Mouse (Mus musculus): ENCODE data around the gene Itga3. TPM values are rescaled to one million over a fixed set of nuclear protein-coding genes. Genes with fewer than 3 reads are reported as not detected.

Itga3 gene
- polyA plus RNA-seq, 1 experiment from 2014 or later: 16.6 TPM

GRCm38 (mm10) chr11:95098346-95099095 is 21.9 kb upstream of the Itga3 start:
- no peak for ATAC-seq
- Histone ChIP-seq H3K9me3 (replicated peaks; ENCODE audit: control insufficient read depth, low read length, poor library complexity, severe bottlenecking) (no peaks in the 10 kb centered on the region), H3K4me2 (ENCODE audit: low read length) (no peak overlapping the region), H3K27ac (ENCODE audit: low read length) (no peak overlapping the region), H3K27me3 (ENCODE audit: control insufficient read depth, insufficient read depth, low read depth, low read length) (no peaks in the 10 kb centered on the region), H3K4me3 (ENCODE audit: low read depth, low read length) (no peak overlapping the region), H3K9ac (ENCODE audit: low read depth, low read length) (no peak overlapping the region), H3K36me3 (ENCODE audit: control insufficient read depth, insufficient read depth, low read length) (no peaks in the 10 kb centered on the region), H3K4me1 (ENCODE audit: control insufficient read depth, insufficient read depth, low read length) (no peaks in the 10 kb centered on the region)
- 80% methylated on average over 5 of the region's 5 CpGs for WGBS

DNA sequence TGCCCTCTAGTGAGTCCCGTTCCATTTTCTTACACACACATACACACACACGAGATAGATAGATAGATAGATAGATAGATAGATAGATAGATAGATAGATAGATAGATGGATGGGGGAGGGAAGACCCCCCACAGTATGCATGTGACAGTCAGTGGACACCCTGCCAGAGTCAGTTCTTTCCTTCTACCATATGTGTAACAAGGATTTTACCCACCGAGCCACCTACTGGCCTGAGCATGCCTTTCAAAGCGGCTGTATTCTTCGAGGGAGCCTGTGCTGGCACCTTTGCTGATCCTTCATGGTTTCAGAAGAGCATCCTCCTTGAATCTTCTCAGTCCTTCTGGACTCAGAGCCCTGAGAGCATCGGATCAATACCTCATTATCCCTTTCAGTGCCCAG is 21.3 kb upstream of the Itga3 start:
- no peak overlapping the region for H3K9ac ChIP-seq (ENCODE audit: low read depth, low read length)
- H3K36me3 ChIP-seq (ENCODE audit: control insufficient read depth, insufficient read depth, low read length): no peaks in the 10 kb centered on the region
- H3K4me1 ChIP-seq (ENCODE audit: control insufficient read depth, insufficient read depth, low read length): no peaks in the 10 kb centered on the region
- ATAC-seq: no peak
- H3K4me2 ChIP-seq (ENCODE audit: low read length): no peak overlapping the region
- 68% methylated on average over 6 of the region's 6 CpGs for WGBS
- H3K27ac ChIP-seq (ENCODE audit: low read length): no peak overlapping the region
- H3K4me3 ChIP-seq (ENCODE audit: low read depth, low read length): no peak overlapping the region
- no peaks in the 10 kb centered on the region for H3K9me3 ChIP-seq (replicated peaks; ENCODE audit: control insufficient read depth, low read length, poor library complexity, severe bottlenecking)
- no peaks in the 10 kb centered on the region for H3K27me3 ChIP-seq (ENCODE audit: control insufficient read depth, insufficient read depth, low read depth, low read length)

GRCm38 (mm10) chr11:95096608-95097373 is 20.2 kb upstream of the Itga3 start:
- 65% methylated on average over 4 of the region's 4 CpGs for WGBS
- no peak for ATAC-seq
- H3K36me3 ChIP-seq (ENCODE audit: control insufficient read depth, insufficient read depth, low read length): no peaks in the 10 kb centered on the region
- H3K4me2 ChIP-seq (ENCODE audit: low read length): no peak overlapping the region
- no peaks in the 10 kb centered on the region for H3K4me1 ChIP-seq (ENCODE audit: control insufficient read depth, insufficient read depth, low read length)
- H3K27ac ChIP-seq (ENCODE audit: low read length): no peak overlapping the region
- H3K9me3 ChIP-seq (replicated peaks; ENCODE audit: control insufficient read depth, low read length, poor library complexity, severe bottlenecking): no peaks in the 10 kb centered on the region
- no peak overlapping the region for H3K9ac ChIP-seq (ENCODE audit: low read depth, low read length)
- H3K27me3 ChIP-seq (ENCODE audit: control insufficient read depth, insufficient read depth, low read depth, low read length): no peaks in the 10 kb centered on the region
- no peak overlapping the region for H3K4me3 ChIP-seq (ENCODE audit: low read depth, low read length)

GRCm38 (mm10) chr11:95095596-95095995 is 19.0 kb upstream of the Itga3 start:
- Histone ChIP-seq H3K27ac (ENCODE audit: low read length) (no peak overlapping the region), H3K9ac (ENCODE audit: low read depth, low read length) (no peak overlapping the region), H3K27me3 (ENCODE audit: control insufficient read depth, insufficient read depth, low read depth, low read length) (no peaks in the 10 kb centered on the region), H3K4me2 (ENCODE audit: low read length) (no peak overlapping the region), H3K9me3 (replicated peaks; ENCODE audit: control insufficient read depth, low read length, poor library complexity, severe bottlenecking) (no peaks in the 10 kb centered on the region), H3K4me3 (ENCODE audit: low read depth, low read length) (no peak overlapping the region), H3K4me1 (ENCODE audit: control insufficient read depth, insufficient read depth, low read length) (no peaks in the 10 kb centered on the region), H3K36me3 (ENCODE audit: control insufficient read depth, insufficient read depth, low read length) (no peaks in the 10 kb centered on the region)
- 76% methylated on average over 10 of the region's 10 CpGs for WGBS
- ATAC-seq: no peak

- Histone ChIP-seq H3K4me2 (ENCODE audit: low read length) (no peak overlapping the region), H3K4me3 (ENCODE audit: low read depth, low read length) (no peak overlapping the region), H3K9ac (ENCODE audit: low read depth, low read length) (no peak overlapping the region), H3K4me1 (ENCODE audit: control insufficient read depth, insufficient read depth, low read length) (no peaks in the 10 kb centered on the region), H3K27me3 (ENCODE audit: control insufficient read depth, insufficient read depth, low read depth, low read length) (no peaks in the 10 kb centered on the region), H3K27ac (ENCODE audit: low read length) (no peak overlapping the region), H3K36me3 (ENCODE audit: control insufficient read depth, insufficient read depth, low read length) (no peaks in the 10 kb centered on the region), H3K9me3 (replicated peaks; ENCODE audit: control insufficient read depth, low read length, poor library complexity, severe bottlenecking) (no peaks in the 10 kb centered on the region)
- 82% methylated on average over 5 of the region's 5 CpGs for WGBS
- no peak for ATAC-seq
Observed at GRCm38 (mm10) chr11:95093077-95093476, 16.5 kb upstream of the Itga3 start.

GRCm38 (mm10) chr11:95088857-95089779 is 12.5 kb upstream of the Itga3 start:
- ATAC-seq: no peak
- Histone ChIP-seq H3K4me1 (ENCODE audit: control insufficient read depth, insufficient read depth, low read length) (no peaks in the 10 kb centered on the region), H3K4me3 (ENCODE audit: low read depth, low read length) (no peak overlapping the region), H3K4me2 (ENCODE audit: low read length) (no peak overlapping the region), H3K9ac (ENCODE audit: low read depth, low read length) (no peak overlapping the region), H3K27ac (ENCODE audit: low read length) (no peak overlapping the region), H3K36me3 (ENCODE audit: control insufficient read depth, insufficient read depth, low read length) (no peaks in the 10 kb centered on the region), H3K9me3 (replicated peaks; ENCODE audit: control insufficient read depth, low read length, poor library complexity, severe bottlenecking) (no peaks in the 10 kb centered on the region), H3K27me3 (ENCODE audit: control insufficient read depth, insufficient read depth, low read depth, low read length) (no peaks in the 10 kb centered on the region; the same call in 1 of the 2 replicates)
- WGBS: 78% methylated on average over 16 of the region's 16 CpGs

DNA sequence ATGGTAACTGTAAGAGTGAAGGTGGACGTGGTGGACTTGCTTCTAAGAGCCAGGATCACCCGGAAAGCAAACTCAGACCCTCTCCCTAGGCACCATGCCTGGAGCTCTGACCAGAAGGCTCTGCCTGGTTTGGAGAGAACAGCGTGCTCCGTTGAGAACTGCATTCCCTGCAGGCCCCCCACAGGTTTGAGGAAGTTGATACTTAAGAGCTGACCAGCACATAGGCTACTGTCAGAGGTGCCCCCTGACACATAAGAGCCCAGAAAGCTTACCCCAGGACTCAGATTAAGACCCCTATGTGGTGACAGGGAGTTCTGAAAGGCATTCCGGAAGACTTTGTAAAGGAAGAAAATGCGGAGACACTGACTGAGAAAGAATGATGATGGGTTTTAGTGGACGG is 11.7 kb upstream of the Itga3 start:
- no peak overlapping the region for H3K9ac ChIP-seq (ENCODE audit: low read depth, low read length)
- no peaks in the 10 kb centered on the region; the same call in 1 of the 2 replicates for H3K27me3 ChIP-seq (ENCODE audit: control insufficient read depth, insufficient read depth, low read depth, low read length)
- no peaks in the 10 kb centered on the region for H3K36me3 ChIP-seq (ENCODE audit: control insufficient read depth, insufficient read depth, low read length)
- no peaks in the 10 kb centered on the region for H3K4me1 ChIP-seq (ENCODE audit: control insufficient read depth, insufficient read depth, low read length)
- no peaks in the 10 kb centered on the region for H3K9me3 ChIP-seq (replicated peaks; ENCODE audit: control insufficient read depth, low read length, poor library complexity, severe bottlenecking)
- H3K4me3 ChIP-seq (ENCODE audit: low read depth, low read length): no peak overlapping the region
- H3K4me2 ChIP-seq (ENCODE audit: low read length): no peak overlapping the region
- WGBS: 58% methylated on average over 7 of the region's 7 CpGs
- no peak for ATAC-seq
- H3K27ac ChIP-seq (ENCODE audit: low read length): no peak overlapping the region

DNA sequence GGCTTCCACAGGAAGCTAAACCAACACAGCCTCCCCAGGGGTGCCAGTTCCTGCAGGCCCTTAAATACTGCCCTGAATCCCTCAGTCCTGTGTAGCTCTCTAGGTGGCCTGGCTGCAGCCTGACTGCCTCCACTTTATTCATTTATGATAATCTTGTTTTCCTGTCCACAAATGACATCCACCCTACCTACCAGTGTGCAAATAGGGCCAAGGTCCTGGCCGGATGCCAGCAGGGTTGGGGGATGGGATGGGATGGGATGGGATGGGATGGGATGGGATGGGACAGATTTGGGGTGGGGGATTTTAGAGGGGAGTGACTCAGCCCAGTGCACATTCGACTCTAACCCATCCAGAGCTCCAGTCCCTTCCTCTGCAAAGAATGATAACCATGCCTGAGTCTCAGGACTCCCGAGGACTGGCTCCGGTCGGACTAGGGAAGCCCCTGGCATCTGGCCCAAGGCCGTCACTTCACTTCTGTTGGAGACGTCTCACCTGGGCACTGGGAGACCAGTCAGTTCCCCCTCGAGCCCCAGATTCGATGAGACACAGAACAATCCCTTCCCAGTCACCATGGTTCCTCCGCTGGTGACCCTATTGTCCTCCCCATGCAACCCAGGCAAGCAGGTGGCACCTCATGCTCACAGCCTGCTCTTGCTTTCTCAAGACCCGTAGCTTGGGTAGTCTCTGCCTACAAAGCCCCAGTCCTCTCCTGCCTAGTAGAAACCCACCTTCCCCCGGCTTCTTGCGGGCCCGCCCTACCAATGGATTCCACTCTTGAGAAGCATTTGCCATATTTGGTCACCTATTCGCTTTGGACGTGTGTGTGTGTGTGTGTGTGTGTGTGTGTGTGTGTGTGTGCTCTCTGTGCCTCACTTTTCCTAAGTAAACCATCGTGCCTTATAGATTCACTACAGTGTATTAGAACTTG is 11.0 kb upstream of the Itga3 start:
- WGBS: 76% methylated on average over 17 of the region's 17 CpGs
- no peak for ATAC-seq
- Histone ChIP-seq H3K4me3 (ENCODE audit: low read depth, low read length) (no peak overlapping the region), H3K9me3 (replicated peaks; ENCODE audit: control insufficient read depth, low read length, poor library complexity, severe bottlenecking) (no peaks in the 10 kb centered on the region), H3K9ac (ENCODE audit: low read depth, low read length) (no peak overlapping the region), H3K36me3 (ENCODE audit: control insufficient read depth, insufficient read depth, low read length) (no peaks in the 10 kb centered on the region), H3K27me3 (ENCODE audit: control insufficient read depth, insufficient read depth, low read depth, low read length) (no peaks in the 10 kb centered on the region; the same call in 1 of the 2 replicates), H3K4me2 (ENCODE audit: low read length) (no peak overlapping the region), H3K4me1 (ENCODE audit: control insufficient read depth, insufficient read depth, low read length) (no peaks in the 10 kb centered on the region), H3K27ac (ENCODE audit: low read length) (no peak overlapping the region)
